In genomic region chr2:173784884-173785283, GRCm38 (mm10) we compare ENCODE assay signal across 8 mouse cellular contexts.
"Had no signal": no experiment of that assay in that cellular context is flagged by ENCODE, and none has a peak within 500 bp of the region (broad histone marks: within the 10 kb centered on the region; RNA-seq: fewer than 3 reads in every experiment).

No protein-coding gene starts in this region.

- DNase-seq: kidney, adult 8-10 months; kidney, postnatal 36 days; lung, adult 18-20 months; midbrain, embryonic 14.5 days; thymus, postnatal 36 days had no signal

- H3K27me3 ChIP-seq: limb, embryonic 13.5 days had no signal

- H3K9ac ChIP-seq: limb, embryonic 13.5 days had no signal

- H3K4me2 ChIP-seq: limb, embryonic 13.5 days had no signal

- H3K27ac ChIP-seq: limb, embryonic 13.5 days; midbrain, embryonic 10.5 days had no signal

- H3K4me3 ChIP-seq: limb, embryonic 13.5 days; midbrain, embryonic 10.5 days; myocyte had no signal

- H3K9me3 ChIP-seq: limb, embryonic 13.5 days; midbrain, embryonic 10.5 days had no signal
